Mouse (Mus musculus): ENCODE measurements around the gene 4921517D22Rik. TPM values are rescaled to one million over a fixed set of nuclear protein-coding genes. Genes with fewer than 3 reads are reported as not detected.
"Not testable (repeated sequence)": the region's sequence is repeated elsewhere in the genome, so short reads cannot be mapped to it uniquely, and the experiment has no call there.

4921517D22Rik gene
- polyA plus RNA-seq (2015; fragmentation: Nextera tagmentation; extraction: Ambion mirVana): not detected in 2 replicates

- Histone ChIP-seq H3K4me1 (replicated peaks) (no peaks in the 10 kb centered on the region), H3K4me3 (no peak within 1 kb of the TSS), H3K9me3 (no peaks in the 10 kb centered on the region), H3K36me3 (no peaks in the 10 kb centered on the region), H3K4me2 (no peak within 1 kb of the TSS), H3K27ac (replicated peaks) (no peak within 1 kb of the TSS), H3K27me3 (no peaks in the 10 kb centered on the region), H3K9ac (no peak within 1 kb of the TSS)
- ATAC-seq (ENCODE audit: low FRiP score, low read depth): no peak
- 94% methylated on average over 3 of the region's 3 CpGs for WGBS
Measured at GRCm38 (mm10) chr13:59694008-59694407, at the start of gene 4921517D22Rik. 4921517D22Rik (minus strand) TSS chr13:59694108.

- ATAC-seq (ENCODE audit: low FRiP score, low read depth): no peak
- 85% methylated on average over 10 of the region's 10 CpGs for WGBS
- H3K36me3 ChIP-seq: no peaks in the 10 kb centered on the region
Measured at GRCm38 (mm10) chr13:59741697-59742096, 47.8 kb upstream of the 4921517D22Rik start.

DNA sequence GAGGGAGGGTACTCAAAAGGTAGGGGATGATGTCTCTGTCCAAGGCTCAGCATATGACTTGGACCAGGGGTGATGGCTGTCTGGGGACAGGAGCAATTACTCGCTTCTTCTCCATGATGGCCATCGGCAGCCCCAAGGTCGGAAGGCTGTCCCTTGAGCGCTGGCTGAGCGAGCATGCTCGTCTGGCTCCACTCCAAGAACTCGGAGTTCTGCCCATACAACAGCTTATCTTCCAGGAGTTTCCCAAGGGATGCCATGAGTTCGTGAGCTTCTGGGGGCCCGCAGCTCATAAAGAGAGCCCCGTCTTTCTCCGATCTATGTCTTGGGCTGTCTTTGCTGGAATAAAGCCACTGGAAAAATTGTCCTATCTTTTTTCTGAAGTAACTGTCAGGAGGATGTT, 47.2 kb upstream of the 4921517D22Rik start:
- Histone ChIP-seq H3K27ac (replicated peaks) (no peak overlapping the region), H3K4me3 (no peak overlapping the region), H3K4me2 (no peak overlapping the region), H3K9ac (no peak overlapping the region), H3K36me3 (no peaks in the 10 kb centered on the region), H3K9me3 (no peaks in the 10 kb centered on the region), H3K27me3 (no peaks in the 10 kb centered on the region), H3K4me1 (replicated peaks) (no peaks in the 10 kb centered on the region)
- no peak for ATAC-seq (ENCODE audit: low FRiP score, low read depth)
- WGBS: 82% methylated on average over 11 of the region's 11 CpGs

More at GRCm38 (mm10) chr13:59741697-59742096, 47.8 kb upstream of the 4921517D22Rik start:
- no peaks in the 10 kb centered on the region for H3K27me3 ChIP-seq
- no peaks in the 10 kb centered on the region for H3K9me3 ChIP-seq
- no peaks in the 10 kb centered on the region for H3K4me1 ChIP-seq (replicated peaks)
- no peak overlapping the region for H3K4me2 ChIP-seq
- H3K27ac ChIP-seq (replicated peaks): no peak overlapping the region
- no peak overlapping the region for H3K9ac ChIP-seq
- H3K4me3 ChIP-seq: no peak overlapping the region

GRCm38 (mm10) chr13:59739397-59739796, 45.5 kb upstream of the 4921517D22Rik start:
- no peak overlapping the region for H3K4me3 ChIP-seq
- no peak overlapping the region for H3K9ac ChIP-seq
- no peak overlapping the region for H3K27ac ChIP-seq (replicated peaks)
- no peaks in the 10 kb centered on the region for H3K36me3 ChIP-seq
- no peaks in the 10 kb centered on the region for H3K27me3 ChIP-seq
- WGBS: 92% methylated on average over 4 of the region's 4 CpGs
- H3K4me1 ChIP-seq (replicated peaks): no peaks in the 10 kb centered on the region
- ATAC-seq (ENCODE audit: low FRiP score, low read depth): no peak
- no peaks in the 10 kb centered on the region for H3K9me3 ChIP-seq
- no peak overlapping the region for H3K4me2 ChIP-seq

DNA sequence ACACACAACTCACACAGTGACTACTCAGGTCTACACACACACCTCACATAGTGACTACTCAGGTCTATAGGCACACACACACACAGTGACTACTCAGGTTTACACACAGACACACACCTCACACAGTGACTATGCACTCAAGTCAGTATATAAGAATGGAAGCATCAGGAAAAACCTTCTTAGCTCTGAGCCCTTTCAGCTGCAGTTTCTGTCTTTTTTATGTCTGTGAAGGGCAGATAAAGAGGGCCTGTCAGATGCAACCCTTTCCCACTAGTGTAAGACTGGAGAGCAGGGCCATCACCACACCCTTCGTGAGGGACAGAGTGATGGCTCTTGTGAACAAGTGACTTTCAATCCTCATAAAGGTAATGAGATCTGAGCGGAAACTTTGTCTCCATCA, 44.5 kb upstream of the 4921517D22Rik start:
- Histone ChIP-seq H3K9me3 (no peaks in the 10 kb centered on the region), H3K9ac (no peak overlapping the region), H3K4me3 (no peak overlapping the region), H3K4me1 (replicated peaks) (no peaks in the 10 kb centered on the region), H3K36me3 (no peaks in the 10 kb centered on the region), H3K27me3 (no peaks in the 10 kb centered on the region), H3K4me2 (no peak overlapping the region), H3K27ac (replicated peaks) (no peak overlapping the region)
- WGBS: 87% methylated on average over 2 of the region's 2 CpGs
- ATAC-seq (ENCODE audit: low FRiP score, low read depth): no peak

- 29% methylated on average over 3 of the region's 3 CpGs for WGBS
- H3K36me3 ChIP-seq: no peaks in the 10 kb centered on the region
- no peak overlapping the region for H3K4me2 ChIP-seq
- peak; percentile 65; the same call in 1 of the 2 replicates for ATAC-seq (ENCODE audit: low FRiP score, low read depth)
- H3K9me3 ChIP-seq: no peaks in the 10 kb centered on the region
- no peak overlapping the region for H3K4me3 ChIP-seq
- H3K27ac ChIP-seq (replicated peaks): no peak overlapping the region
- H3K9ac ChIP-seq: no peak overlapping the region
- no peaks in the 10 kb centered on the region for H3K27me3 ChIP-seq
- H3K4me1 ChIP-seq (replicated peaks): no peaks in the 10 kb centered on the region
Measured at GRCm38 (mm10) chr13:59735190-59735589, 41.3 kb upstream of the 4921517D22Rik start.

- not testable (repeated sequence) for H3K27me3 ChIP-seq, H3K9ac ChIP-seq
Measured at GRCm38 (mm10) chr13:59734347-59734746, 40.4 kb upstream of the 4921517D22Rik start.

DNA sequence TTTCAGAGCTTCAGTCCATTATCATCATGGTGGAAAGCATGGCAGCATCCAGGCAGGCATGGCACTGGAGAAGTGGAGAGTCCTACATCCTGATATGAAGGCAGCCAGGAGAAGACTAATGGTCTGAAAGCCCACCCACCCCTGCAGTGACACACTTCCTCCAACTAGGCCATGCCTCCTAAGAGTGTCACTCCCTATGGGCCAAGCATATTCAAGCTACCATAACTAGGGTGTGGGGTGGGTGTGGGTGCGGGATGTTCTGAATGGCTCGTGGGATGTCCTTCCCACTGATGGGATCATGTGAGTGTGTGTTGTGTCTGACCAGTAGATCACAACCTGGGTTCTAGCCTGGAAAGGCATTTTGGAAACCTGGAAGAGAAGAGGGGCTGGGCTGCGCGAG, 40.0 kb upstream of the 4921517D22Rik start:
- Histone ChIP-seq H3K36me3 (no peaks in the 10 kb centered on the region), H3K9ac (no peak overlapping the region), H3K4me3 (no peak overlapping the region), H3K4me1 (replicated peaks) (no peaks in the 10 kb centered on the region), H3K27me3 (no peaks in the 10 kb centered on the region), H3K9me3 (no peaks in the 10 kb centered on the region), H3K27ac (replicated peaks) (no peak overlapping the region), H3K4me2 (no peak overlapping the region)
- no peak for ATAC-seq (ENCODE audit: low FRiP score, low read depth)
- WGBS: 76% methylated on average over 4 of the region's 4 CpGs

More at GRCm38 (mm10) chr13:59734347-59734746, 40.4 kb upstream of the 4921517D22Rik start:
- H3K27ac ChIP-seq (replicated peaks); H3K4me3 ChIP-seq; H3K4me1 ChIP-seq (replicated peaks); H3K4me2 ChIP-seq; H3K36me3 ChIP-seq; ATAC-seq (ENCODE audit: low FRiP score, low read depth); H3K9me3 ChIP-seq: not testable (repeated sequence)
- WGBS: 35% methylated on average over 6 of the region's 6 CpGs

- Histone ChIP-seq H3K4me1 (replicated peaks) (0 out of 2 replicates have a peak, but pooled peaks cover under 1% of the 10 kb centered on the region), H3K27ac (replicated peaks) (no peak within 1 kb of the TSS), H3K36me3 (no peaks in the 10 kb centered on the region), H3K9ac (no peak within 1 kb of the TSS), H3K4me2 (no peak within 1 kb of the TSS), H3K9me3 (no peaks in the 10 kb centered on the region), H3K27me3 (no peaks in the 10 kb centered on the region), H3K4me3 (no peak within 1 kb of the TSS)
- ATAC-seq (ENCODE audit: low FRiP score, low read depth): no peak
- 59% methylated on average over 4 of the region's 7 CpGs for WGBS
Measured at GRCm38 (mm10) chr13:59731652-59732051, 37.7 kb upstream of the 4921517D22Rik start, which contains the start of gene Spata31d1d. Spata31d1d (minus strand) TSS chr13:59731752.

GRCm38 (mm10) chr13:59728378-59729093, 34.6 kb upstream of the 4921517D22Rik start:
- Histone ChIP-seq H3K4me1 (replicated peaks) (peaks cover 7% of the 10 kb centered on the region), H3K36me3 (no peaks in the 10 kb centered on the region), H3K9me3 (no peaks in the 10 kb centered on the region), H3K4me3 (no peak overlapping the region), H3K27ac (replicated peaks) (no peak overlapping the region), H3K9ac (no peak overlapping the region), H3K4me2 (no peak overlapping the region), H3K27me3 (no peaks in the 10 kb centered on the region)
- 30% methylated on average over 7 of the region's 7 CpGs for WGBS
- ATAC-seq (ENCODE audit: low FRiP score, low read depth): peak; percentile 85

GRCm38 (mm10) chr13:59726139-59726867, 32.4 kb upstream of the 4921517D22Rik start:
- peak overlapping the region; percentile 11; the same call in 1 of the 2 replicates for H3K4me3 ChIP-seq
- no peaks in the 10 kb centered on the region for H3K27me3 ChIP-seq
- H3K36me3 ChIP-seq: no peaks in the 10 kb centered on the region
- ATAC-seq (ENCODE audit: low FRiP score, low read depth): no peak
- H3K9me3 ChIP-seq: no peaks in the 10 kb centered on the region
- H3K9ac ChIP-seq: no peak overlapping the region
- no peak overlapping the region for H3K27ac ChIP-seq (replicated peaks)
- peaks cover 7% of the 10 kb centered on the region for H3K4me1 ChIP-seq (replicated peaks)
- H3K4me2 ChIP-seq: peak overlapping the region; percentile 48
- 42% methylated on average over 29 of the region's 29 CpGs for WGBS

GRCm38 (mm10) chr13:59722089-59722488, 28.2 kb upstream of the 4921517D22Rik start:
- not testable (repeated sequence) for H3K36me3 ChIP-seq; ATAC-seq (ENCODE audit: low FRiP score, low read depth); H3K9me3 ChIP-seq; H3K9ac ChIP-seq; H3K27me3 ChIP-seq; H3K27ac ChIP-seq (replicated peaks); H3K4me1 ChIP-seq (replicated peaks); H3K4me3 ChIP-seq; H3K4me2 ChIP-seq
- 93% methylated on average over 1 of the region's 1 CpGs for WGBS
